Mouse (Mus musculus) urinary bladder, postnatal 36 days (tissue): ENCODE data around the gene Col4a2.

Experiments
- DNase-seq, 2 experiments: peaks; one replicate each; pipeline ENCODE4 v3.0.0; 2022; ENCODE audit warnings: low spot score in 2 of 2, mixed read lengths in 1 of 2

Gene Col4a2

DNA sequence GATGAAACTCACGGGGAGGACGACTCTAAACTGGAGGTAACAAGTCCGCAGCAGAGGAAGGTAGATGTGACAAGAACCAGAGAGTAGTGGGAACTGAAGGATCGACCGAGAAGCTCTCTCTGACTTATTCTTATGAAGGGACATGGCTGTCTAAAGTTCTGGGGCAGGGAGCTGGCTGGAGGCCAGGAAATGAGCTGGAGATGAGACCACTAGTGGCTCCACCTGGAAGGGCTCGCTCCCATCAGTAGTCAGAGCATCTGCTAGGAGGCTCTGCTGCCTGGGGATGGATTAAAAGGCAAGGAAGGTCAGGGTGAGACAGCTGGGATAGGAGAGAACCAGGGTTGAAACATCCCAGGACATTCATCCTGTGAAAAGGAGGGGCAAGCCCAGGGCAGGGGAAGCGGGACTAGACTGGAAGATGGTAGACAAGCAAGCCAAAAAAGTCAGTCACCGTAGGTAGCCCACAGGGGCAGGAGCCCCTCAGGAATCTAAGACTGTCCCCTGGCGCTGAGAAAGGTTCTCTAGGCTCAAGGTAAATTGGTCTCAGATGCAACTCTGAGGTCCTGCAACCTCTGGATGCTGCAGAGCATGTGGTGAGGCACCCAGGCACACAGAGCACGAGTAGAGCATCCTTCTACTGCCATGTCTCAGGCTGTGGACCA is 16.2 kb upstream of the Col4a2 start:
- no peak for DNase-seq

DNA sequence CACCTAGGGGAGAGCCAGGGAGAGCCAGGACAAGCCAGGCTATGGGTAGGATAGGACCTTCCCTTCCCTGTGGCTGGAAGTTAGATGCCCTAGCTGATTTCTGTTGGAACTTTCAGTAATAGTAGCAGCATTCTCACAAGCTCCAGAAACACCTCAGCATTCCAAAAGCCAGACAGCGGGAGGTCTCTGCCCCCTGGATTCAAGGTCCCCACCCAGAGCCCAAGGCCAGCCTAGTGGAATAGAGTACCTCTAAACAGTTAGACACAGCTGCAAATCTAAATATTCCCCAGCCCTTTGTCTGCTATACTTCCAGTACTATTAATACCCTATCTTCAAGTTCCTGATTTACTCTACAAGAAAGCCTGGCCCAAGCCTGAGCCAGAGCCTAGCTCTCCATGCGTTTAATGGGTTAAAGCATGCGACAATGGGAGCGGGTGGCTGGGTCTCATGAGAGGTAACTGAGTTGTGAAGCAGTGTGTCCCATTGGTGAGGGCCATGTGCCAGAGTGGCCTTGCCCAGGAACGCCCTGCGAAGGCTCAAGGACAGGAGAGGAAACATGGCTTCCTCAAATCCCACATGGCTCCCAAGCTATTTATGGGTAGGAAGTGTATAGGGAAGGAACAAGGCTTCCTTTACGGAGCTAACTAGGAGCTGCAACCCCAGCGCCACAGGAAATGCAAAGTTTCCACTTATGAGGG is 15.3 kb upstream of the Col4a2 start:
- peak in 1 of 2 experiments; percentile 28 for DNase-seq

DNA sequence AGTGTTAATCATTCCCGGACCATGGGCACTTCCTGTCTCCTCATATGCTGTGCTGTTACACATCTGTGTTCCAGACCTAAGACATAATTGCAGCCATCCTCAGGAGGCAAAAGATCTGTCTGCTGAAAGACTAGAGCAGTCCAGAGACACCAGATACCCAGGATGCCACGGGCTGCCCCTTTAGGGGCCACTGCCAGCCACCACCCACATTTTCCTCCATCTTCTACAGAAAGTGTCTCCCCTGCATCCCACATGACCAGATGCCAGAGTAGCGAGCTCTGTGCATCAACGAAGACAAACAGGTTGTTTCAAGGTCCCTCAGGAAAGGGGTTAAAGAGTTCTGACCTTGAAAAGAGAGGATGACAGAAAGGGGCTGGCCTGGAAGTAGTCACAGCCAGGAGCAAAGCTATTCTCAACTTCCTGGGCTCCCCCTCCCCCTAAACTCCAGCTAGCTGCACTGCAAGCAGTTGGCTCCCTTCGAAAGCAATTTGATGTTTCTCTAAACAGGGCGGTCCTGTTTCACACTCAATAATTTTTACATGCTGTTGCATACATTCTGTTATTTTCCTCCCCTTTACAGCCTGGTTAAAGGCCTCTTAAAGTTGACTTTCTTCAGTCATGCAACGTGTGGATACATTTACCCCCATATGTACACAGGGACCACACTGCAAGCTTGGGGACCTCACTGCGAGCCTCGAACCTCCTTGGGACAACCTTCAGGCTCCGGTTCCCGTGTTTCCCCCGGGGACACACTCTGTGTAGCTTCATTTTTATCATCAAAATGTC is 13.9 kb upstream of the Col4a2 start:
- no peak for DNase-seq

DNA sequence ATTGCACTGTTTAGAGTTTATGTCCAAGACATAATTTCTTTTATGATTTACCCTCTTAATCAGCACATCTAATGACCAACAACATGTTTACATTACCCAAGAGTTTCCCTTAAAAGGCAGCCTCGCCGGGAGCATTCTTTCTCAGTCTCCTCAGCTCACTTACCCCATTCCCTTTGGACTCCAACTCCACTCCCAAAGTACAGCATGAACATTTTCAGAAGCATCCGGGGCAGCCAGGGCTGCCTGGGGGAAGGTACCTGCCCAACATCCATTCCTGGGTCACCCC is 13.3 kb upstream of the Col4a2 start:
- no peak for DNase-seq

DNA sequence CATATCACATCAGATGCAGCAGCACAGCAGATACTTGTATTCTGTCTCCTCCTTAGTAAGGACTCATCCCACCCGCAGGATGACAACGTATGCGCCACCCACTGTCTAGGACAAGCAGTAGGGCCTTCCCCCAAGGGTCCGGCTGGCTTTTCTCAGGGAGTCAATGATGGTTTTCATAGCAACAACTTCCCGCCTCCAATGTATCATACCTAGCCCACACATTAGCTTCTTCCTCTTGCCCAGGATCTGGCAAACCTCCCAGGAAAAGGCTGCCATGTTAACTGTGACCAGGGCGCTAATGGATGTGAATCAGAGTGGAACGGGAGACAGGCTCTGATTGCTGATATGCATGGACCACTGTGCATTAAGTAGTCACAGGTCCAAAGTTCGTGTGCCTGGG is 12.2 kb upstream of the Col4a2 start:
- DNase-seq: no peak

DNA sequence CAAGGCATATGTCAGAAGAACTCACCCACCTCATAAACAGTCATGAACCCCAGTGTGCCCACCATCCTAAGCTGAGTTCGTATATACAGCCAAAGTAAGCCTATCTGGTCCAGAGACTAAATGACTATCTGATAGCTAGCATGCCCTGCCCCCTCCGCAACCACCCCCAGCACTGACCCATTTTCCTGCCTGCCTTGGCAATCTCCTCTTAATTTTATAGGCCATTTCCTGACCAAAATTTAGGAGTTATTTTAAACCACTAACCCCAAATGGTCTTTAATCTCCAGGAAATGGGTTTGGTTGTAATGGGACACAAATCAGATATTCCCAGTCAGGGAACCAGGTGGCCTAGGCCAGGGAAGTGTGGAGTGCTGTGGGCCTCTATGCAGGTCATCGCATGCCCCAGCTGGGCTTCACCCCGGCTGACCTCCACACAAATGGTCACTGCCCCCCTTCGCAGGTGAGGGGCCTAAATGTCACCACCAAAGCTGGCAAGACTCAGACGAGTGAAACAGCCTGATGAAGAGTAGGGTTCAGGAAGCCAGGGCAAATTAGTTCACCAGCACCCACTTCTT is 8.5 kb upstream of the Col4a2 start:
- DNase-seq: no peak

DNA sequence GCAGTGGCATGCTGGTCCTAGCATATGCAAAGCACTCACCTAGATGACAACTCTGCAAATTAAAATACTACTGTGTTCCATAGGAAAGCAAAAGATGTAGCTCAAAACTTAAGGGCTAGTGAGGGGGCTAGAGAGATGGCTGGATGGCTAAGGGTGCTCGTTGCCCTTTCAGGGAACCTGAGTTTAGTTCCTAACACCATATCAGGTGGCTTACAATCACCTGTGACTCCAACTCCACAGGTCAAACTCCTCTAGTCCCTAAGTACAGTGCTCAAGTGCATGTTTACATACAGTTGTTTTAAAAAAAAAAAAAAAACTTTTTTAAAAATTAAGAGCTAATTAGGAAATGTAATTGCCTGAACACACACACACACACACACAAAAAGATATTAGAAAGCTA is 7.1 kb upstream of the Col4a2 start:
- DNase-seq: no peak

DNA sequence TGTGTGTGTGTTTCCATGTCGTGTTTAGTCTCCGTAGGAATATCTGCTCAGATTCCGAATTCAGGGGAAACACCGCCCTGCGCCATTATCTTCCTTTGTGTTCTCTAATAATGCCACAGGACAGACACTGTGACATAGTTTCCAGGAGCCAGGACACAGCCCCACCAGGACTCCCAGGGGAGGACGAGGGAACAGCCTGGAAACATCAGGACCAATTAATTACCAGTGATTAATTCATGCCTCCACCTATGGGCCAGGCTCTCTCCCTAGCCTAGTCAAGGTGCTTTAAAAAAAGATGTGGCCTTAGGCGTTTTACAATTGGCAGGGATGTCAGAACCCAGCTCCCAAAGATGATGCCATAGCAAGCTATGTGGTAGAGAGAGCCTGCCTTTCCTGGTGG is 5.2 kb upstream of the Col4a2 start:
- DNase-seq: no peak

DNA sequence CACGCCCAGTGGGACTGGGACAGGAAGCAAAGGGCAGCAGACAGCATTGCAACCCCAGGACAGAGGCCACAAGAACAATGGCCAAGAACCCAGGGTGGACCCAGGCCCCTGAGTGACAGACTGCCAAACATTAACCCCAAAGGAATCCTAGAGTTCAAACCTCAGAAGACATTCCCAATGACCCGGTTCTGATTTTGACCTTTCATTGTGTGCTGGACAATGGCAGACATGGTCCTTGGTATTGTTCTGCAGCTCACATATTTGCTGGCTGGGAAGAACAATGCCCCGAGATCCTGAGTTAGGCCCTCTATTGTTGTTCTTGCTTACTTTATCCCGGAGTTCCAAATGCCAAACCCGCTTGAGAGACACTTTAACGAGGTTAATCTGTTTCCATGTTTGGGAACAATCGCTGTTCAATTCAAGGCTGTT is 4.0 kb upstream of the Col4a2 start:
- no peak for DNase-seq

DNA sequence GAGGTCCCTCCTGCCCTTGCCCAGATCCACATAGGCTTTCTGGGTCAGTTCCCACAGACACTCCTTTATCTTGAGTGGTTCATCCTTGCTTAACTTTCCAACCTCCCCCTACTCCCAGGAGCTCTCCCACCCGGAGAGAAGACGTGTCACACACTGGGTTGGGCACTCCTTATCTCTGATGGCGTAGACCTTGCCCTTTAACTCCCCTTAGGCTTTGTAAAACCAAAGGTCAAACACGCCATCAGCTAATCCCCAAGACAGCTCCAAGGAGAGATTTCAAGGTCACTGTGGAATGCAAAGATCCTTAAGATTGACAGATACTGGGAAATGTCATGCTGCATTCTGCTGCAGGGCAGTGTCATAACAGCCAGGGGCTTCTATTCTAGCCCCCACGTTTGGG is 3.4 kb upstream of the Col4a2 start:
- DNase-seq: no peak

DNA sequence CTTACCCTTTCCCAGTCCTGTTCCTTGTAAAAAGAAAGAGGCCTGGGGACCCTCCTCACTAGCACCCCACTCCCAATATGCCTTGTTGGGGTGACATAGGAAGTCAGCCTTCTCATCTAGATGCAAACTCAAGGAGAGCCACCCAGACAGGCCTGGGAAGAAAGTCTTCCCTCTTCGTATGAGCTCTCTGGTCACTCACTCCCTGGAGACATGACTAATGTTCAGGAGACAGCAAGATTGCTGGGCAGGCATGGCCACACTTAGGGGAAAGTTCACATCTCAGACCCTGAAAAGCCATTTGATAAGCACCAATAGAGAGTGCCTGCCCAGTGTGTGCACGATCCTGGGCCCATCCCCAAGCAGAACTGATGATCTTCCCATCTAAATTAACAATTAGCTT is 2.6 kb upstream of the Col4a2 start:
- DNase-seq: no peak

DNA sequence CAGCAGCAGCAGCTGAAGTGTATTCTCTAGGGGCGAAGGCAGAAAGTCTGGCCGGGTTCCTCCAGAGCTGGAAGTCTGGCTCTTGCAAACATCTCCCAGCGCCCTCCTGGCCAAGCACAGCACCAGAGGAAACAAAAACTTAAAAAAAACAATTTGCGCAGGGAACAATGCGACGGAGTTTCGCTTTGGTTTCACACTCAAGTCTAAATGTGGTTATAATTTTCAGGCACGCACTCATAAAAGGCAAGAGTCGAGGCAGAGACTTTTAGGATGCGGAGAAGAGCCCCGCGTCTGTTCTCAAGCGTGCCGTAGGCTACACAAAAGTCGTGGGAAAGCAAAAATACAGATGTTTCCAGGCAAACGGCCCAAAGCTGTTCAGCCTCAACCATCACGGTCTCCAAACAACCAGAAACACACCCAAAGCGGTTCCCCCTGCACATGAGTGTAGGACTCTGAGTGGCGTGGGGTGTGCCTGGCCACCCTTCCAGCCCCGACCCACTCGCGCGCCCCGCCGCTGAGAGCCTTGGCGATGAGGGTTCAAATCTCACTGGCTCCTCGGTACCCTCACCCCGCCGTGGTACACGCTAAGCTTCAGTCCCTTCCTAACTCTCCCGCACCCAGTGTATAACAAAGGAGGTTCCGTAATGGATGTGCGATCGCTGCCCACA is 790 bp upstream of the Col4a2 start:
- peak; percentile 20 to 69 for DNase-seq

DNA sequence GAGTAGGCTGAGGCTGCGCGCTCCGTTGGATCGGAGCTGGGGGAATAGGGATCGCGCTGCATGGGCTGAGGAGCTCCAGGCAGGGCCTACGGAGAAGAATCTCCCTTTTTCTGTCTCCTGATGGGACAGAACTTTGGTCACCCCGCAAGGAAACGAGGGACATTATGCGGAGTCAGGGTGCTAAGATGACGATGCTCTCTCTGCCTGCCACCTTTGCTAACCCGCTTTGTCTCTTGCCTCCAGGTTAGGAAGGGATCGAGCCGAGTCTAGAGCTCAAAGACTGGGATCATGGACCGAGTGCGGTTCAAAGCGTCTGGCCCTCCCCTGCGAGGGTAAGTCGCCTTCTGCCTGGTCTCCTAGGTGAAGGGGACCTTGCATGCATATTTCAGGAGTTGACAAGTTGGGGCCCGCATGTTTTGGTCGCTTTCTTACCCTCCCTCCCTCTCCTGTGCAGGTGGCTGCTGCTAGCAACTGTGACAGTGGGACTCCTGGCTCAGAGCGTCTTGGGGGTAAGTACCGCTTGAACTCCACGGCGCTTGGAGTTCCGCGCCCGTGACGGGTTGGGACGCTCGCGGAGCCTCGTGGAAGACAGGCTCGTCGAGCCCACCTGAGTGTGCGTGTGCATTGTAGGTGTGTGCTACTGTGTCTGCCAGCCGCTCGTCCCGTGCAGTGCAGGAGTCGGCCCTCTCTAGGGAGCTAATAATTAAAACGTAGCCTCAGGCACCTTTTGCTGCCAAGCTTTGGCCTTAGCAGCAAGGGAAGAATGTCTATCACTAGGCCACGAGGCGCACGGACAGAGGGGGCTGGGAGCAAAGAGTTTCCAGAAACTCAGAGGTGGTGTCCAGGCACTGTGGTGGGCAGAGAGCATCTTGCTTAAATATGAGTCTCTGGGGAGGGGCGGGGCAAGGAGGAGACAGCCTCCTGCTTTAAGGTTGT is 839 bp downstream of the Col4a2 start:
- no peak for DNase-seq

DNA sequence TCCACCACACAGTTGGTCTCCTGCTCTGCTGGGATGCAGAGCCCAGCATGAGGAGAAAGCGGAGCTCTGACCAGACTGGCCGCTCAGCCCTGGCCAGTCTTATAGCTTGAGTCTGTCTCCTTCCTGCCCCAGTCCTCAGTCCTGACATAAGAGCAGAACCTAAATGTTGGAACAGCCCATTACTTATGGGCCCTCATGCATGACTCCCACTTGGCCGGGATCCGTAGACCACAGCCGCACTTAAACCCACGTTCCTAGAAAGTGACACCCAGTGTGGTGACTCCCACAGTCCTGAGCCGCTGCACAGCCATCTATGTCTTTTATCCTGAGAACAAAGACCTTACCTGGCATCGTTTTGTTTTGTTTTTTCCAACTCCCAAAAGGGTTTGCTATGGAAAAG is 2.0 kb downstream of the Col4a2 start:
- DNase-seq: no peak

DNA sequence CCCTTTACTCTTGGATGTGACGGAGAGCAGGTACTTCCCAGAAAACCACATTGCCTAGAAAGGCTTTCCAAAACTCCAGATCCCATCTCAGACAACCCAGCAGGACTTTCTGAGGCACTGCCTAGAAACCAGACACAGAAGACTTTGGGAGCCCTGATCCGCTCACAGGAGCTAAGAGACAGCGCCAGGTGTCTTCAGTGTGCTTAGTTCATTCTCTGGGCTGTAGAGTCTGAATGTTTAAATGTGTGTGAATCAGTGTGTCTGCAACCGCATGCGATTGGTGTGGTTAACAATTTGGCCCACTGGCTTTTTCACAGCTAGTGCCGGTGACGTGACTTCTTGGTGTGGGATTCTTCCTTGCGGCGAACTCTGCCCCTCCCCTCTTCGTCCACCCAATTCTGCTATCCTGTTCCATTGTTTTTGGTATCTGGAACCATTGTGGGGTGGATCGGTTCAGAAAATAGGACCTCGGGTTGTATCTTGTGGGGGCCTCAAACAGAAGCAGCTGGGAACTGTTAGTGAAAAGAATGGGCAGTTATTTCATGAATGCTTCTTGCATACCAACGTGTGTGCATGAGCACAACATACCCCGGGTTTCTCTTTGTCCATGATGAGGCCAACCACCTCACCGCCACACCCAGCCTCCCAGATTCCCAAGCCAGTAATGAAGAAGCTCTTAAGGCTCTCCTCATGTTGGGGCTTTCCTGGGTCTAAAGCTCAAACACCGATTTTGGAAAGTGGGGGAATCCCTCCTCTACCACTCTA is 2.8 kb downstream of the Col4a2 start:
- DNase-seq: no peak

DNA sequence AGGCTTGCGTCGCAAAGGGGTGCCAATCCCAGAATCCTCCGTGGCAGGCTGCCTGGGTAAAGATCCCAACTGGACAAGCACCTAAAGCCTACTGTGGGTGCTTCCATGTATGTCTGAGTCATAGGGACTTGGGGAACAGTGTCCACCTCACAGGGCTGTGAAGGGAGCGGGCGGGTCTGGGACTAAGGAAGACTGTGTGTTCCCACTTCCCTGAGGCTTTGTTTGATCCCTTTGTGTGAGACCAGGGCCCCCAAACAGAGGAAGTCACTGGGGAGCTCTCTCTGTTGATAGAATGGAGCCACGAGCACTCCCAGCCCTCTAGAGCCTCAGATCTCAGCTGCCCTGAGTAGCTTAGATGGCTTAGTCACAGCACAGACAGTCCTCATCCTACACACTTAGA is 3.5 kb downstream of the Col4a2 start:
- DNase-seq: no peak

DNA sequence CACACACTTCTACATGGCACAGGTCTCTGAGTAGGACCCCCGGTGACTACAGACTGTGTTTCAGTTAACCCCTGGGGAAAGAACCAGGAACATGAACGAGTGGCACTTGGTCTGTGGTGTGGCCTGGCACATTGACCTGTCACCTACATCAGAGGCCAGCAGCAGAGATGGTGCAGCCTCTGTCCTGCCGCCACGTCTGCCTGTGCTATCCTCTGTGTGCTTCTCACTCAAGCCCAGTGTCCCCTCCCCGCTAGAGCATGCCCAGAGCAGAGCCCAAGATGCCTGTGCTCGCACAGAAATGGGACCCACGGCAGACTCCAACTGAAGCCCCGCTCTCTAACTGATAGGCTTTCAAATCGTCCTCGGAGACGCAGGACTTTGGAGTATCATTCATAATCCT is 6.8 kb downstream of the Col4a2 start:
- DNase-seq: no peak

DNA sequence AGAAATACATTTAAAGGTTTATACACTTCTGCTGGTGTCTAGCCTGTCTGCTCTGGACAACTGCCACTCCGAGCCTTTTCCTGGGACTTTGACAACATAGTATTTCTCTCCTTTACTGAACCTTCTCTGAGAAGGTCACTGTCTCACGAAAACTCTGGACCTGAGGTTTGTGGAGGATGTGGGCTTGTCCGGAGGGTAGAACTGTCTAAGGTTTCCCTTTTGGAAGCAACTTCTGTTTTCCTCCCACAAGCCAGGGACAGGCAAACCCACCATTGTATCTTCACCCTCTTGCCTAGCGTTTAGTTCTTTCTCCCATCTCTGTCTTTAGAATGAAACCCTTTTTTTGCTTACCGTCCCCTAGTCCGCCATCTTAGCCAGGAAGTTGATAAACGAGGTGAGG is 9.2 kb downstream of the Col4a2 start:
- no peak for DNase-seq

DNA sequence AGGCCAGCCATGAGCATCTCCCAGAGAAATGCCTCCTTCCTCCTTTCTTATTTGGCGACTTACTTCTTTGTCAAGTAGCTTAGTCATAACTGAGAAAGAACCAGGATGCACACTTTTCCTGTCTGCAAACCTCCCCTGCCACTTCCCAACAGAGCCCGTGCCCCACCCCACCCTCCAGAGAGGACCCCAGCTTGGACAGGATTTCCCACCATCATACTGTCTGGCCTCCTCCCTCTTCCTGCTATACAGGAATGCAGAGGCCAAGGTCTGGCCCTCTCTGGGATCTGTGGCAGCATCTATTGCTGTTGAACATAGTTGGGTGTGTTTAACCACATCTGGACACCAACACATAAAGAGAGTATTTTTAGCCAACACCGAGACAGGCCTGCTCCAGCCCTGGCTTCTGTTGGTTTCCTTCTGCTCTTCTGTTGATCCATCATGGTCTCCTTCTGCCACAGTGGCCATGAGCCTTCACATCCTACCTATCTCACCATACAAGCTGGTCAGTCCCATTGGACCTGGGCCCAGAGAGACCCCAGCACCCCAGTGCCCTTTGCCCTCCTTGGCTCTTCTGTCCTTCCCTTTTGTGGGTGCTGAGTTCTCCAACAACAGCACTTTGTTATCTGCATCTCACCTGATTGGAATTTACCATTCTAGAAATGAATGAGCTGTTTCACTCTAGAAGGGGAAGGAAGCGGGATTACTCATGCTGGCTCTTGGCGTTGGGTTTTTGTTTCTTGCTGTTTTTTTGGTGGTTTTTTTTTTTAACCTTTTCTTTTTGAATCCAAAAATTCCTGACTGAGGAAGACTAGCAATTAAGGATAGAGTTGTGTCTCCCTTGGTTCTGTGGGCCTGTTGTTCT is 10.3 kb downstream of the Col4a2 start:
- no peak for DNase-seq
